Mouse (Mus musculus) liver, embryonic 12.5 days (tissue): ENCODE measurements around the gene Cacna2d3. TPM values are rescaled to one million over a fixed set of nuclear protein-coding genes. Genes with fewer than 3 reads are reported as not detected.

ENCODE experiments used
- ATAC-seq: fragments of 200-750 bp; cut with Nextera tagmentation; 2 replicates; pipeline ENCODE4 v1.8.0; 2017; ENCODE audit warnings: moderate number of reproducible peaks, mild to moderate bottlenecking, moderate library complexity
- H3K27ac ChIP-seq: fragments of 300-500 bp; sonication (generic); 2 replicates; pipeline ENCODE4 v1.5.1; 2016; ENCODE audit warnings: mild to moderate bottlenecking
- H3K27me3 ChIP-seq: fragments of 300-500 bp; sonication (generic); replicated peaks from 2 replicates; pipeline ENCODE4 v1.6.1; 2016; ENCODE audit warnings: mild to moderate bottlenecking, moderate library complexity
- H3K36me3 ChIP-seq: fragments of 300-500 bp; sonication (generic); 2 replicates; pipeline ENCODE4 v1.6.1; 2016; ENCODE audit warnings: mild to moderate bottlenecking, moderate library complexity
- H3K4me1 ChIP-seq: fragments of 300-500 bp; sonication (generic); 2 replicates; pipeline ENCODE4 v1.6.1; 2016
- H3K4me2 ChIP-seq: fragments of 300-500 bp; sonication (generic); 2 replicates; pipeline ENCODE4 v1.6.1; 2016; ENCODE audit warnings: mild to moderate bottlenecking, moderate library complexity
- H3K4me3 ChIP-seq: fragments of 300-500 bp; sonication (generic); 2 replicates; pipeline ENCODE4 v1.5.1; 2016; ENCODE audit warnings: mild to moderate bottlenecking, moderate library complexity
- H3K9ac ChIP-seq: fragments of 300-500 bp; sonication (generic); 2 replicates; pipeline ENCODE4 v1.6.1; 2016; ENCODE audit warnings: mild to moderate bottlenecking, moderate library complexity
- H3K9me3 ChIP-seq: fragments of 300-500 bp; sonication (generic); replicated peaks from 2 replicates; pipeline ENCODE4 v1.6.1; 2016; ENCODE audit warnings: mild to moderate bottlenecking, moderate library complexity
- WGBS: fragments of 180-500 bp; shearing (Covaris S2); methylation state at CpG from one replicate; pipeline ENCODE4 v1.1.7; 2016; ENCODE audit not compliant: insufficient replicate concordance; 5-methylcytosine and 5-hydroxymethylcytosine counted together
- polyA plus RNA-seq: library from polyadenylated mRNA; unstranded; fragments of >200 nt; fragmentation: Nextera tagmentation; extraction: Ambion mirVana; gene quantifications from 2 replicates; pipeline ENCODE4 v1.2.1, GENCODE M21; 2016

Cacna2d3 gene
- polyA plus RNA-seq, 1 experiment from 2014 or later = 0.39 TPM

DNA sequence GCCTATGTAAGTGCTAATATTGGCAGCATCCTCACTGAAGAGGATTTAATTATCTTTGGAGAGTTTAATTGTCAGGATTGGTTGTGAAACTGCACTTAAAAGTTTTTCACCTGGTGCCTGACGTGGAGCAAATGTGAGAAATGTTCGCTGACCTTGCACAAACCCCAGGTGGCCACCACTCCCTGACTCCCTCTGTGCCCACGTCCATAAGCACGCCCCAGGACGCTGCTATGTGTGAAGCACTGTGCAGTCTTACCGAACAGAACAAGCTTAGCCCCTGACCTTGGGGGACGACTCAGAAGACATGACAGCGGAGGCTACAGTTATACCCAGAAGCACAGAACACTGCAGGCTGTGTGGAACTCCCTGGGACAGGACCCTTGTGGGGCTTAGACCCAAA is 93.5 kb downstream of the Cacna2d3 start:
- H3K4me1 ChIP-seq = no peaks in the 10 kb centered on the region
- no peaks in the 10 kb centered on the region for H3K36me3 ChIP-seq
- no peaks in the 10 kb centered on the region for H3K27me3 ChIP-seq
- 67% methylated on average over 8 of the region's 8 CpGs for WGBS
- no peaks in the 10 kb centered on the region for H3K9me3 ChIP-seq
- H3K4me3 ChIP-seq = no peak overlapping the region
- H3K9ac ChIP-seq = no peak overlapping the region
- no peak overlapping the region for H3K27ac ChIP-seq
- no peak overlapping the region for H3K4me2 ChIP-seq
- ATAC-seq = no peak

DNA sequence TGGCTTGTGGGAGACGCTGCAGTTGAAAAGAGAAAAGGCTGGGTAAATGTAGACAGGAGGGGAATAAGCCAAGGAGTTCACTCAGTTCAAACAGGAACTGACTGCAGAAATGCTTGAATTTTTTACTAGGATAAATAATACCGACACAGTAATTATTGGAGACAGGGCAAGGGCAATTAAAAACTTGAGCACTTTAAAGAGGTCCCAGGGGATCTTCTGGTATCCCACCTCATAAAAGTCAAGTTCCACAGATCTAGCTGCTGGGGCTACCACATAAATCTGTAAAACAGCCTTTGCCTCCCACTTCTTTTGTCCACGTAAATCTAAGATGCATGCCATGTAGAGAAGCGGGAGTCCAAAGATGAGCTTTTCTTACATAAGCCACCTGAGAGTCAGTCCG is 109.2 kb downstream of the Cacna2d3 start:
- Histone ChIP-seq H3K27me3 (no peaks in the 10 kb centered on the region), H3K27ac (no peak overlapping the region), H3K4me3 (no peak overlapping the region), H3K4me1 (no peaks in the 10 kb centered on the region), H3K9me3 (no peaks in the 10 kb centered on the region), H3K36me3 (no peaks in the 10 kb centered on the region), H3K9ac (no peak overlapping the region), H3K4me2 (no peak overlapping the region)
- ATAC-seq = no peak
- WGBS = 70% methylated on average over 5 of the region's 5 CpGs

DNA sequence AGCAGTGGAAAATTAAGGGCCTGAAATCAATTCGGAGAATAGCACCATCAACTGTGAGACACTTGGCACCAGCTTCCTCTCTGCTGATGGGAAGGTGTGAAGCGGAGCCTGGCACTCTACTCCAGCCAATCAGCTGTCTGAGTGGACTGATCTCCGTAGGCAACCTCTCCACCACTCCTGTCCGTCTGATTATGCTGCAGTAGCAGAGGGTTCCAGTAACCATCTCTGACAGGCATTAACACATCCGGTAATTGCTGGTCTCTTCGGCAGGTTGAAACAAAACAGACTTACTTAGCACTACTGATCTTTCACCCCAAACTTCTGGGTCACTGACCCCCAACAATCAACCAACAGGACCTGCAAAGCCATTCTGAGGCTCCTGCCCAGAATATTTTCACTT is 112.9 kb downstream of the Cacna2d3 start:
- H3K4me3 ChIP-seq = no peak overlapping the region
- H3K9me3 ChIP-seq = no peaks in the 10 kb centered on the region
- WGBS = 68% methylated on average over 6 of the region's 6 CpGs
- no peak for ATAC-seq
- no peaks in the 10 kb centered on the region for H3K27me3 ChIP-seq
- H3K27ac ChIP-seq = no peak overlapping the region
- H3K9ac ChIP-seq = no peak overlapping the region
- no peaks in the 10 kb centered on the region for H3K36me3 ChIP-seq
- no peaks in the 10 kb centered on the region for H3K4me1 ChIP-seq
- no peak overlapping the region for H3K4me2 ChIP-seq

DNA sequence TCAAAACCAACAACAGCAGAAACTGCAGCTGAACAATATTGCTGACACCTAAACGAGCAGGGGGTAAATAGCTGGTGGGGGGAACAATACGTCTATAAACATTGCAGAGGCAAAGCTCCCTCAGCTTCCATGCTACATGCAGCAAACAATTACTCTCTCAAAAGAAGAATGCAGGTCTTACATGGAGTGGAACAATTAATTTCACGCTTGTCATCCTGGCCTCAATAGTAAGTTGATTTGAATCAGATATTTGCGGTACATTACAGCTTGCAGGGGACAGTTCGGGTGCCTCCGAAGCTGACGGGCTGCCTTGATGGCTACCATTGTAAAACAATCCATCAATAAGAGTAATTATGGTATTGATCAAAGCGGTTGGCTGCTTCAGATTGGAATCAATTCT is 122.2 kb downstream of the Cacna2d3 start:
- ATAC-seq = no peak
- no peaks in the 10 kb centered on the region for H3K9me3 ChIP-seq
- H3K4me1 ChIP-seq = no peaks in the 10 kb centered on the region
- 68% methylated on average over 8 of the region's 8 CpGs for WGBS
- H3K36me3 ChIP-seq = no peaks in the 10 kb centered on the region
- no peak overlapping the region for H3K4me3 ChIP-seq
- no peaks in the 10 kb centered on the region for H3K27me3 ChIP-seq
- no peak overlapping the region for H3K4me2 ChIP-seq
- H3K27ac ChIP-seq = no peak overlapping the region
- no peak overlapping the region for H3K9ac ChIP-seq

GRCm38 (mm10) chr14:29592896-29593295 is 128.8 kb downstream of the Cacna2d3 start:
- H3K27ac ChIP-seq = no peak overlapping the region
- no peaks in the 10 kb centered on the region for H3K9me3 ChIP-seq
- no peaks in the 10 kb centered on the region for H3K36me3 ChIP-seq
- no peaks in the 10 kb centered on the region for H3K27me3 ChIP-seq
- no peak overlapping the region for H3K4me2 ChIP-seq
- no peak overlapping the region for H3K4me3 ChIP-seq
- no peak for ATAC-seq
- no peaks in the 10 kb centered on the region for H3K4me1 ChIP-seq
- 70% methylated on average over 4 of the region's 4 CpGs for WGBS
- no peak overlapping the region for H3K9ac ChIP-seq

DNA sequence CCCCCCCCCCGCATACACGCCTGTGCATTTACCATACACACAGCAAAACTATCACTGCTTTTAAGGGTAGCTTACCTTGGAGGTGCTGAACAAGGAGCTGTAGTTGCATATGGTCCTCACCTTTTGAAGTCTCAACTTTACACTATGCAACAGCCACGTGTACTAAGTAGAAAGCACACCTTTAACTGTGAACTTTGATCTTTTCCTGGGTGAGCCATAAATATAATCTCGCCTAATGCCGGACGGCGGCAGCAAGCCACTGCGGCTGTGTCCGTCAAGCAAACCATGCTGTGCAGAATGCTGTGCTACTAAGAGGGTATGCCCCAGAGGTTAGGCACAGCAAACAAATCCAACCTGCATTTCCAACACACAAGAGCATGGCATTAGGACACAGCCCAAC is 132.0 kb downstream of the Cacna2d3 start:
- Histone ChIP-seq H3K27ac (no peak overlapping the region), H3K36me3 (no peaks in the 10 kb centered on the region), H3K4me2 (no peak overlapping the region), H3K9ac (no peak overlapping the region), H3K27me3 (no peaks in the 10 kb centered on the region), H3K4me3 (no peak overlapping the region), H3K4me1 (no peaks in the 10 kb centered on the region), H3K9me3 (no peaks in the 10 kb centered on the region)
- 75% methylated on average over 9 of the region's 9 CpGs for WGBS
- no peak for ATAC-seq

- Histone ChIP-seq H3K4me2 (no peak overlapping the region), H3K4me1 (no peaks in the 10 kb centered on the region), H3K4me3 (no peak overlapping the region), H3K9ac (no peak overlapping the region), H3K27ac (no peak overlapping the region), H3K9me3 (no peaks in the 10 kb centered on the region), H3K27me3 (no peaks in the 10 kb centered on the region), H3K36me3 (no peaks in the 10 kb centered on the region)
- no peak for ATAC-seq
- WGBS = 62% methylated on average over 2 of the region's 2 CpGs
Measured at GRCm38 (mm10) chr14:29581961-29582360, 139.7 kb downstream of the Cacna2d3 start.

GRCm38 (mm10) chr14:29577786-29578185 is 143.9 kb downstream of the Cacna2d3 start:
- no peak overlapping the region for H3K27ac ChIP-seq
- H3K4me1 ChIP-seq = no peaks in the 10 kb centered on the region
- H3K4me2 ChIP-seq = no peak overlapping the region
- no peaks in the 10 kb centered on the region for H3K9me3 ChIP-seq
- H3K27me3 ChIP-seq = no peaks in the 10 kb centered on the region
- 60% methylated on average over 1 of the region's 1 CpGs for WGBS
- H3K4me3 ChIP-seq = no peak overlapping the region
- H3K36me3 ChIP-seq = no peaks in the 10 kb centered on the region
- ATAC-seq = no peak
- no peak overlapping the region for H3K9ac ChIP-seq

GRCm38 (mm10) chr14:29575551-29575950 is 146.1 kb downstream of the Cacna2d3 start:
- Histone ChIP-seq H3K4me1 (no peaks in the 10 kb centered on the region), H3K36me3 (no peaks in the 10 kb centered on the region), H3K4me3 (no peak overlapping the region), H3K4me2 (no peak overlapping the region), H3K9me3 (no peaks in the 10 kb centered on the region), H3K27ac (no peak overlapping the region), H3K9ac (no peak overlapping the region), H3K27me3 (no peaks in the 10 kb centered on the region)
- no peak for ATAC-seq
- 30% methylated on average over 5 of the region's 5 CpGs for WGBS

DNA sequence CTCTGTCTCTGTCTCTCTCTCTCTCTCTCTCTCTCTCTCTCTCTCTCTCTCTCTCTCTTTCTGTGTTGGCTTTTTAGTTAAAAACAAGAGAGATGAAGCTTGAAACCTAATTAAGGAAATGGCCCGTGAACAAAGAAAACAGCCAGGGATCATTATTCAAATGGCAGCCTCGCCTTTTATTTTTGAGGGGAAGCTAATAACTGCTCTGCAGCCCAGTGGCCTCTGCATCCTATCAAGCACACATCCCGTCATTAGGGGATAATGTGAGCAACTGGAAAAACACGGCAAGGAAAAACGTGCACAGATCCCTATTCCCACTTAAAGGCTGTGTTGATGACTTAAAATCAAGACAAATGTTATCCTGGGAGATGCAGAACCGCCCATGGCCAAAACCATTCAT is 159.0 kb downstream of the Cacna2d3 start:
- WGBS = 53% methylated on average over 6 of the region's 6 CpGs
- no peak overlapping the region for H3K4me2 ChIP-seq

DNA sequence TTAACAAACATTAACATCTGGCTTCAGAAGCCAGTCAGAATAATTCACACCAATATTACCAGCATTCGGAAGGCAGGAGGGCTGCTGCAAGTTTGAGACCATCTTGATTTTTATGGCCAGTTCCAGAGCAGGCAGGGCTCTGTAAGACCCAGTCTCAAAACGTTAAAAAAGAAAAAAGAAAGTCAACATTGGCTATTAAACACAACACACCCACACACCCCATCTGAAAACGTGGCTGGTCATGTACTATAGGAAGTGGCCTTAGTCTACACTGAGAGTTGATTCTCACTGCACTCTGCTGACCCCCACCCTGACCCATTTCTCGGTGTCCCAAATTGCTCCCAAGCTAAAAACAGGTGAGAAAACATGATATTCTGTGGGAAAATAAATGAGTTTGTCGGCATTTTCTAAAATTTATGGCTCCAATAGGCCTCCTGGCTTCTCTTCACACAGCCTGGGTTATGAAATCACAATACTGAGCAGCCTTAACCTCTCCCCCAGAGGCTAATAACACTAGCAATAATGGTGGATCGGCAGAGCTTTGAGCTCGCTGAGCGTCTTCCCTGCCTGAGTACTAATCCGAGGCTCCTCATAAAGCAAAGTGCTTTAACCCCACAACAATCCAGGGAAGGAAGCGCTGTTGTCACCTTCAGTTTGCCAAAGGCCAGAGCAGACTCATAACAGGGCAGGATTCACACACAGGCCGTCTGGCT is 160.4 kb downstream of the Cacna2d3 start:
- no peak for ATAC-seq
- Histone ChIP-seq H3K27me3 (no peaks in the 10 kb centered on the region), H3K36me3 (no peaks in the 10 kb centered on the region), H3K4me3 (no peak overlapping the region), H3K27ac (no peak overlapping the region), H3K9me3 (no peaks in the 10 kb centered on the region), H3K9ac (no peak overlapping the region), H3K4me1 (no peaks in the 10 kb centered on the region), H3K4me2 (no peak overlapping the region)
- WGBS = 65% methylated on average over 11 of the region's 11 CpGs

More for the DNA sequence above, 159.0 kb downstream of the Cacna2d3 start:
- Histone ChIP-seq H3K27me3 (no peaks in the 10 kb centered on the region), H3K27ac (no peak overlapping the region), H3K36me3 (no peaks in the 10 kb centered on the region), H3K4me1 (no peaks in the 10 kb centered on the region), H3K9ac (no peak overlapping the region), H3K4me3 (no peak overlapping the region), H3K9me3 (no peaks in the 10 kb centered on the region)
- no peak for ATAC-seq

GRCm38 (mm10) chr14:29558440-29558839 is 163.2 kb downstream of the Cacna2d3 start:
- H3K9ac ChIP-seq = no peak overlapping the region
- no peaks in the 10 kb centered on the region for H3K9me3 ChIP-seq
- ATAC-seq = no peak
- no peaks in the 10 kb centered on the region for H3K36me3 ChIP-seq
- no peaks in the 10 kb centered on the region for H3K27me3 ChIP-seq
- no peak overlapping the region for H3K4me3 ChIP-seq
- H3K4me2 ChIP-seq = no peak overlapping the region
- H3K27ac ChIP-seq = no peak overlapping the region
- WGBS = 81% methylated on average over 8 of the region's 8 CpGs
- no peaks in the 10 kb centered on the region for H3K4me1 ChIP-seq

- no peak overlapping the region for H3K4me2 ChIP-seq
- H3K9ac ChIP-seq = no peak overlapping the region
- no peaks in the 10 kb centered on the region for H3K9me3 ChIP-seq
- H3K4me3 ChIP-seq = no peak overlapping the region
- H3K27me3 ChIP-seq = no peaks in the 10 kb centered on the region
- H3K27ac ChIP-seq = no peak overlapping the region
- no peak for ATAC-seq
- WGBS = 65% methylated on average over 3 of the region's 3 CpGs
- no peaks in the 10 kb centered on the region for H3K36me3 ChIP-seq
- H3K4me1 ChIP-seq = no peaks in the 10 kb centered on the region
Measured at GRCm38 (mm10) chr14:29556152-29556551, 165.5 kb downstream of the Cacna2d3 start.
